Mouse (Mus musculus): ENCODE results near the gene Sel1l2. TPM values are rescaled to one million over a fixed set of nuclear protein-coding genes. Genes with fewer than 3 reads are reported as not detected.

The Sel1l2 gene
- polyA plus RNA-seq (2016; fragmentation: Nextera tagmentation; extraction: Ambion mirVana) = not detected in 2 replicates

DNA sequence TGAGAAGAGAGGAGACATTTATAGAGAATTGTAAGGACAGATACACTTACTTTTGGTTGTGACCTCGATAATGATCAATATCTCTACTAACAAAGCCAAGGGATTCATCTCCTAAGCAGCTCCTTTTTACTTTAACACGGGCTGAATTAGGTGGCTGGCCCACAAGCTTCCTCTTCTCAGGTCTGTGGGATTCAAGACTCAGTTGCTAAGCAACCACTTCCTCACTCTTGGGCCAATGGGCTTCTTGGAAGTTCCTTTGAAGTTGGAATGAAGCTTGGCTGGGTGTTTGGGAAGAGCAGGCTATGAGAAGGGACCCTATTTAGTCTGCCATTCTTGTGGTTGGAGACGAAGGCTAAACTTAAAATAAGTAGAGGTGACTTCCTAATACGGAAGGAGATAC, at the start of gene Sel1l2:
Gene Sel1l2, minus strand, starts transcription at position 182 of the 400 bp plus-strand sequence.
- WGBS = 36% methylated on average over 4 of the region's 4 CpGs
- no peak for DNase-seq (ENCODE audit: low spot score)
- no peaks in the 10 kb centered on the region for H3K27me3 ChIP-seq (replicated peaks; ENCODE audit: low read depth, poor library complexity, severe bottlenecking)

DNA sequence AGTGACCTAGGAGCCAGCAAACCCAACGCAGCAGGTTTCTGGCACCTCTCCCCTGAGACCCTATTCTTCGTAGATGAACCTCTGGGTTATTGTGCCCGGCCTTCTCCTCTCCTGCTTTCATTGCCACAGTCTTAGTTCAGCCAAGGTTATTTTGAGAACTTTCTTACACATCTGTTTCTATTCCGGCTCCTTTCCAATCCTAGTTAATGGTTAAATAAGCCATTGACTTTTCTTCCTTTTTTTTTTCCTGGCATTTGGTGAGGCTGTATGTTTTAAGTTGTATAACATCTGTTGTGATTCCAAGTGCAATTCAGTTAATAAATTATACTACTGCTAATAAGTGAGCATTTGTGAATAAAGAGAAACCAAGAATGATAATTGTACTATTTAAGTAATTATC, 49.6 kb upstream of the Sel1l2 start:
- no peaks in the 10 kb centered on the region for H3K4me1 ChIP-seq
- H3K36me3 ChIP-seq (replicated peaks) = no peaks in the 10 kb centered on the region
- no peaks in the 10 kb centered on the region for H3K9me3 ChIP-seq
- H3K27ac ChIP-seq (replicated peaks) = no peak overlapping the region
- H3K4me3 ChIP-seq = no peak overlapping the region
- H3K27me3 ChIP-seq (replicated peaks; ENCODE audit: low read depth, poor library complexity, severe bottlenecking) = no peaks in the 10 kb centered on the region
- DNase-seq (ENCODE audit: low spot score) = no peak
- 68% methylated on average over 4 of the region's 4 CpGs for WGBS

More for the DNA sequence above, at the start of gene Sel1l2:
- H3K27ac ChIP-seq (replicated peaks) = no peak within 1 kb of the TSS
- H3K9me3 ChIP-seq = no peaks in the 10 kb centered on the region
- no peaks in the 10 kb centered on the region for H3K36me3 ChIP-seq (replicated peaks)
- no peak within 1 kb of the TSS for H3K4me3 ChIP-seq
- H3K4me1 ChIP-seq = no peaks in the 10 kb centered on the region

DNA sequence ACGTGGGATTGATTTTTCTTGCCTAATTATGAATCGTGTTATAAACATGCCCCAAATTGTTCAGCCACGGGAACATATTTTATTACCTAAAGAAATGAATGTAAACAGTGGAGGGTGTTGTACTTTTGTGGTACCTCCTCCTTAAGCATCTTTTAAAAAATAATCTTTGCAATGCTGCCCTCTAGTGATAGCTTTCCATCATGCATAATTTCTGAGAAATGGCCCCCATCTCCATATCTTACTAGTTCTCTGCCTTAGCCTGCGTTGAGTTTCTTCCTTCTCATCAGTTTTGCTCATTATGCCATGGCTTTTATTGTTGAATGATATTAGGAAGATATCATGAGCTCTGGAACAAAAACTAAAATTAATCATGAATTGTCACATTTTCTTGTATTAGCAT, 37.8 kb upstream of the Sel1l2 start:
- H3K4me1 ChIP-seq = no peaks in the 10 kb centered on the region
- no peak overlapping the region for H3K4me3 ChIP-seq
- no peak overlapping the region for H3K27ac ChIP-seq (replicated peaks)
- 24% methylated on average over 4 of the region's 4 CpGs for WGBS
- H3K36me3 ChIP-seq (replicated peaks) = no peaks in the 10 kb centered on the region
- H3K9me3 ChIP-seq = no peaks in the 10 kb centered on the region
- no peaks in the 10 kb centered on the region for H3K27me3 ChIP-seq (replicated peaks; ENCODE audit: low read depth, poor library complexity, severe bottlenecking)
- DNase-seq (ENCODE audit: low spot score) = no peak

DNA sequence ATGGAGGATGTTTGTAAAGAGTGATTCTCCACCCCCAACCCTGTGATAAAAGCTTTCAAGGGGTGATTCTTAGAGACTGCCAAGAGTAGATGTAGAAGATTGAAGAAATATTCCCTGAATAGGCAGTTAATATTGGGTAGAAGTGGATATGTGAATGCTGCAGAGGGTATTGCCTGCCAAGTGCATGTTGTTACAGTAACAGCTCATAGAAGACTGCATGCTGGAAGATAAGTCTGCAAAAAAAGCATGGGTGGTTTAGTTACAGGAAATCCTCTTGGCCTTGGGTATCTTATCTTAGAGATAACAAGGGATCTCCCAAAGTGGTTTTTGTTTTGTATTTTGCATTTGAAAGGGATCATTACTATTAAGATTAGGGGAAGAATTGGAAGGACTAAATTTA, 36.3 kb upstream of the Sel1l2 start:
- Histone ChIP-seq H3K9me3 (no peaks in the 10 kb centered on the region), H3K27ac (replicated peaks) (no peak overlapping the region), H3K4me3 (no peak overlapping the region), H3K4me1 (no peaks in the 10 kb centered on the region), H3K27me3 (replicated peaks; ENCODE audit: low read depth, poor library complexity, severe bottlenecking) (no peaks in the 10 kb centered on the region), H3K36me3 (replicated peaks) (no peaks in the 10 kb centered on the region)
- DNase-seq (ENCODE audit: low spot score) = no peak

DNA sequence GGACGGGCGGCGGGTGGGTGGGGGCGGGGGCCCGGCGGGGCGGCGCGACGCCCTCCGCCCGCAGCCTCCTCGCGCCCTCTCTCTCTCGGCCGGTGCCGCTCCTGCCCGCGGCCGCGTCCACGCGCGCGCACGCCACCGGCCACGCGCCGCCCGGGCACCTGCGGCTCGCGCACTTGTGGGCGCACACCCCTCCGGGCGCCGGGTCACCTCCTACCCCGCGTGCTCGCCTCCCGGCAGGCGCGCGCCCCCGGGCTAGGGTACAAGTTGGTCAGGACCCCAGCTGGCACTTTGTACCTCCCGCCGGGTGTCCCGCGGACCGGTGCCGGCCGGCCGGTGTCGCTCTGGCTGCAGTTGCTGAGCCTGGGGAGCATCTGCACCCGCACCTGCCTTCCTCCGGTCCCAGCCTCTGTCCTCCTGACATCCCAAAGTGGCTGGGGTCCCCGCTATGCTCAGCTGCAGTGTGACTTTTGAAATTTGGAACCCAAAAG, 6.3 kb upstream of the Sel1l2 start:
- no peaks in the 10 kb centered on the region for H3K36me3 ChIP-seq (replicated peaks)
- peaks cover 16% of the 10 kb centered on the region for H3K27me3 ChIP-seq (replicated peaks; ENCODE audit: low read depth, poor library complexity, severe bottlenecking)
- 0% methylated on average over 53 of the region's 58 CpGs for WGBS
- H3K27ac ChIP-seq (replicated peaks) = peak overlapping the region; percentile 80
- DNase-seq (ENCODE audit: low spot score) = peak; percentile 67
- no peaks in the 10 kb centered on the region for H3K9me3 ChIP-seq
- peak overlapping the region; percentile 80 for H3K4me3 ChIP-seq
- peaks cover 3% of the 10 kb centered on the region; the same call in 1 of the 2 replicates for H3K4me1 ChIP-seq

DNA sequence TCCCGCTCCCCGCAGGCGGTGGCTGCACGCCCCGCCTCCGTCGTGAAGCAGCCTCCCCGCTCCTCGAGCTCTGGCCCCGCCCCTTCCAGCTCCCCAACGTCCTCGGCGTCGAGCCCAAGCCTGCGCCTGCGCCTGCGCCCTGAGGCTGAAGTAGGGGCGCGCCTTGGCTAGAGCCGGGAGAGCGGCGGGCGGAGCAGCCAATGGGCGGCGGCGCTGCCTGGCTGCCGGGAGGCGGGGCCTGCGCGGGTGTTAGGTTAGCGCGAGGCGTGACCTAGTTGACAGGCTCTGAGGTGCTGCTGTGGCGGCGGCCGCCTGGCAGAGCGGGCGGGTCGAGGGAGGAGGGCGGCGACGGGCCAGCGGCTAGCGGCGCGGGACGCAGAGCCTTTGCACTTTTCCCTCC, 5.7 kb upstream of the Sel1l2 start, which contains the start of gene Macrod2:
Gene Macrod2, plus strand, starts transcription at position 131 of the 400 bp plus-strand sequence.
- Histone ChIP-seq H3K4me1 (peaks cover 3% of the 10 kb centered on the region; the same call in 1 of the 2 replicates), H3K9me3 (no peaks in the 10 kb centered on the region), H3K4me3 (peak within 1 kb of the TSS; percentile 80), H3K36me3 (replicated peaks) (no peaks in the 10 kb centered on the region), H3K27me3 (replicated peaks; ENCODE audit: low read depth, poor library complexity, severe bottlenecking) (peaks cover 16% of the 10 kb centered on the region), H3K27ac (replicated peaks) (peak within 1 kb of the TSS; percentile 80)
- DNase-seq (ENCODE audit: low spot score) = peak; percentile 99
- WGBS = under 1% methylated on average over 47 of the region's 47 CpGs

DNA sequence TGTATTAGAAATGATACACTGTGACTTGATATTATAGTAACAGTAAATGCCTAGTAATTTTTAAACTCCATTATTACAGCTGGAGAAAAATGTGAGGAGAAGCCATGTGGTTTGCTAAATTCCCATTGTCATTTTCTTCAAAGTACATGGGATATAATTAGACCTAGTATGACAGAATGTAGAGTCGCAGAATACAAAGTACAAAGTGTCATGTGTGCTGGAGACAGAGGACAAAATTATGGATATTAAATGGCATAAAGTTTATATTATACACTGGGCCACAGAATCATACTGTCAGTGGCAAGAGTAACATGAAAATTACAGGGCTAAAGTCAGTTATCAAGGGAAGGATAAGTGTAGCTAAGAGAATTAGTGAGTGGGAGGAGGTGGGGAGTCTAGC, 24.7 kb downstream of the Sel1l2 start:
- H3K4me1 ChIP-seq = no peaks in the 10 kb centered on the region
- no peak overlapping the region for H3K4me3 ChIP-seq
- no peaks in the 10 kb centered on the region for H3K27me3 ChIP-seq (replicated peaks; ENCODE audit: low read depth, poor library complexity, severe bottlenecking)
- WGBS = 88% methylated on average over 1 of the region's 1 CpGs
- H3K9me3 ChIP-seq = no peaks in the 10 kb centered on the region
- H3K27ac ChIP-seq (replicated peaks) = no peak overlapping the region
- H3K36me3 ChIP-seq (replicated peaks) = no peaks in the 10 kb centered on the region
- no peak for DNase-seq (ENCODE audit: low spot score)

DNA sequence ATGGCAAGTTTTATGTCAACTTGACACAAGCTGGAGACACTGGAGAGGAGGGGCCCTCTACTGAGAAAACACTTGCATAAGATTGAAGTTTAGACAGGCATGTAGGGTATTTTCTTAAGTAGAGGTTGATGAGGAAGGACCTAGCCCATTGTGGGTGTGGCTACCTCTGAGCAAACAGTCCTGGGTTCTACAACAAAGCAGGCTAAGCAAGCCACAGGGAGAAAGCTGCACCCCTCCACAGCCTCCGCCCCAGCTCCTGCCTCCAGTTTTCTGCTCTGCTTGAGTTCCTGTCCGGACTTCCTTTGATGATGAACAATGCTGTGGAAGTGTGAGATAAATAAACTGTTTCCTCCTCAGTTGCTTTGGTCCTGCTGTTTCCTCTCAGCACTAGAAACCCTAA, 29.6 kb downstream of the Sel1l2 start:
- Histone ChIP-seq H3K4me1 (no peaks in the 10 kb centered on the region), H3K4me3 (no peak overlapping the region), H3K27ac (replicated peaks) (no peak overlapping the region), H3K36me3 (replicated peaks) (no peaks in the 10 kb centered on the region), H3K9me3 (no peaks in the 10 kb centered on the region), H3K27me3 (replicated peaks; ENCODE audit: low read depth, poor library complexity, severe bottlenecking) (no peaks in the 10 kb centered on the region)
- WGBS = 51% methylated on average over 2 of the region's 2 CpGs
- no peak for DNase-seq (ENCODE audit: low spot score)

DNA sequence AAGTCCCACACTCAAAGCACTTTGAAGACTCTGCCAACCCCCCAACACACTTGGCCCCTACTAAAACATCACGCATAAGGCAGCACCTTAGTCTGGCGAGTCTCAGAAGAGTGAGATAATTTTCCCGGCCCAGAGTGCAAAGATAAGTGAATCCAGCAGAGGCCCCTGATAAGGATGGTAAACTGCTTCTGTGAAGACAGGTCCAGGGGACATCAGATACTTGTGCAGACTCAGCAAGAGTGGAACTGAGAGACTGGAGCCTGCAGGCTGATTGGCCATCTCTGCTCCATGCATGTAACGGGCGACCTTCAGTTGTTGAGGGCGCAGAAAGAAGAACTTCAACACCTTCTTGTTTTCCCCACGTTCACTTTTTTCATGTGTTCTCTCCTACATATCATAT, 47.1 kb downstream of the Sel1l2 start:
- 88% methylated on average over 7 of the region's 7 CpGs for WGBS

DNA sequence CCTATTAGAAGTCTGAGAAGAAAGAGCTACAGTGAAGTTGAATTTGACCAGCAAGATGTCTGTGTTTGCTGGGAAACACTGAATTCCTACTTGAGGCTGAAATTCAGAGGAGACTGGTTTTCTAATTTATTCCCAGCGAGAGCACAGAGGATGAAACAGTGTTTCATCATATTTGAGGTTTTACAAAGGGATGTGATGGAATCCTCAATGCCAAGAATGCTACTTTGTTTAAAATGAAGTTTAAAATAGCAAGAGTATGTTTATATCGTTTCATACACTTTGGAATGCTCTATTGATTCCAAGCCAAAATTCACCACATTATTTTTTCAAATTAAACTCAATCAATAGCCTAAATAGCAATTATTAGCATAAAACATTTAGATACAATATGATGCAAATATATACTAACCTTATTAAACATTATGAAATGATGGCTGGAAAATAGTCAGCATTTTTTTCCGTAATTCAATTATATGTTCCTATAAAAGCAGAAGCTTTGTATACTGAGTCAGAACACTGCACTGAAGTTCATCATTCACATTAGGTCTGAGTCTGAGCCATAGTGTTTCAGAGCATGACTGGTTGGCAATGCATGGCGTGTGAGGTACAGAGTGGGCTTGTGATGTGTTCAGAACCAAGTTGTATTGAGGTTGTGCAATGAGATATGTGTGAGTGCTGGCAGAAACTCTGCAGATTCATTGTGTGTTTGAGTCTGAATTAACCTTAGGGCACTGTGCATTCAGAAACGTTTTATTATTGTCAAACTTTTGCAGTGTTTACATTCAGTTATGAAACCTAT, 58.8 kb downstream of the Sel1l2 start:
- Histone ChIP-seq H3K9me3 (no peaks in the 10 kb centered on the region), H3K36me3 (replicated peaks) (no peaks in the 10 kb centered on the region), H3K4me1 (no peaks in the 10 kb centered on the region), H3K4me3 (no peak overlapping the region), H3K27me3 (replicated peaks; ENCODE audit: low read depth, poor library complexity, severe bottlenecking) (no peaks in the 10 kb centered on the region), H3K27ac (replicated peaks) (no peak overlapping the region)
- no peak for DNase-seq (ENCODE audit: low spot score)
- WGBS = 82% methylated on average over 5 of the region's 5 CpGs

More for the DNA sequence above, 47.1 kb downstream of the Sel1l2 start:
- DNase-seq (ENCODE audit: low spot score) = no peak
- no peaks in the 10 kb centered on the region for H3K9me3 ChIP-seq
- H3K27ac ChIP-seq (replicated peaks) = no peak overlapping the region
- H3K4me3 ChIP-seq = no peak overlapping the region
- H3K27me3 ChIP-seq (replicated peaks; ENCODE audit: low read depth, poor library complexity, severe bottlenecking) = no peaks in the 10 kb centered on the region
- H3K4me1 ChIP-seq = no peaks in the 10 kb centered on the region
- H3K36me3 ChIP-seq (replicated peaks) = no peaks in the 10 kb centered on the region

DNA sequence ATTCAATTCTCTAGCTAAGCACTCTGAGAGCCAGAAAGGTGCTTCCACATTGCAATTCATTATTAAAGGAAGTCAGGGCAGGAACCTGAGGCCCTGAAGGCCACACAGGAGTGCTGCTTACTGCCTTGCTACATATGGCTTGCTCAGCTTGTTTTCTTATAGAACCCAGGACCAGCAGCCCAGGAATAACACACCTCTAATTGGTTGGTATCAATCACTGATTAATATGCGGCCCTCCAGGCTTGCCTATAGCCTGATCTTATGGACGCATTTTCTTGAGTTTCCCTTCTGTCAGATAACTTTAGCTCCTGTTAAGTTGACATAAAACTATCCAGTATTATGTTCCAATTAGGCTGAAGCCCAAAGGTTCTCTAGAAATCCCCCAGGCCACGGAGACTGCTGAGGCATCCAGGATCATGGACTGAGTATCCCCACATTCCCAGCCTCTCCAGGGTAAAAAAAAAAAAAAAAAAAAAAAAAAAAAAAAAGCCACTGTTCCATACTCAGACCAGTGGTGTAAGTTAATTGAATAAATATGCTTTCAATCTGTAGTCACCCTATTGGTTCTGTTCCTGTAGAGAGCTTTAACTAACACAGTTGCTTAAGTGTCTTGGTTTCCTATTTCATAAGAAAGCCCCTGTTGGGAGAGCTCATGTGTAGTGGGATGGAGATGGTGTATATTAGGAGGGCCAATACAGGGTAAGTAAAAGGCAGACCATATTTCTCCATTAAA, 86.4 kb downstream of the Sel1l2 start:
- WGBS = 53% methylated on average over 3 of the region's 3 CpGs
- DNase-seq (ENCODE audit: low spot score) = peak; percentile 20
- no peaks in the 10 kb centered on the region for H3K36me3 ChIP-seq (replicated peaks)
- H3K9me3 ChIP-seq = no peaks in the 10 kb centered on the region
- H3K4me3 ChIP-seq = no peak overlapping the region
- H3K27ac ChIP-seq (replicated peaks) = no peak overlapping the region
- peaks cover 5% of the 10 kb centered on the region for H3K4me1 ChIP-seq
- no peaks in the 10 kb centered on the region for H3K27me3 ChIP-seq (replicated peaks; ENCODE audit: low read depth, poor library complexity, severe bottlenecking)

DNA sequence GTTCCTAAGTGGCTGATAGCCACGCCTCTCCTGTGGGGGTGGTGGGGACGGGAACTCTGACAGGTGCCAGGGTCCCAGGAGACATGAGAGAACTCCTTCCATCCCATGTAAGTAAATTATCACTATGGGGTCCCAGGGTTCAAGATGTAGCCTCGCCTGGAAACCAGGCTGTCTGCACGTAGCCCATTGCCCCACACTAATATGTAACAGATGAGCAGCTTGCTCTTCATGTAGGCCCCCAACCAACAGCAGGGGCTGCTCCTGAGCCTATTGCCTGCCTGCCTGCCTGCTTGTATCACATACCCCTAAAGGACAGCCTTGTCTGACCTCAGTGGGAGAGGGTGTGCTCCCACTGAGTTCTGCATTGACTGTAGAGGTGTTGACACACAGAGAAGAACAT, 92.4 kb downstream of the Sel1l2 start:
- no peaks in the 10 kb centered on the region for H3K27me3 ChIP-seq (replicated peaks; ENCODE audit: low read depth, poor library complexity, severe bottlenecking)
- DNase-seq (ENCODE audit: low spot score) = peak; percentile 54
- H3K4me1 ChIP-seq = peaks cover 4% of the 10 kb centered on the region
- WGBS = 23% methylated on average over 4 of the region's 4 CpGs
- H3K4me3 ChIP-seq = no peak overlapping the region
- H3K36me3 ChIP-seq (replicated peaks) = no peaks in the 10 kb centered on the region
- no peaks in the 10 kb centered on the region for H3K9me3 ChIP-seq
- H3K27ac ChIP-seq (replicated peaks) = no peak overlapping the region

DNA sequence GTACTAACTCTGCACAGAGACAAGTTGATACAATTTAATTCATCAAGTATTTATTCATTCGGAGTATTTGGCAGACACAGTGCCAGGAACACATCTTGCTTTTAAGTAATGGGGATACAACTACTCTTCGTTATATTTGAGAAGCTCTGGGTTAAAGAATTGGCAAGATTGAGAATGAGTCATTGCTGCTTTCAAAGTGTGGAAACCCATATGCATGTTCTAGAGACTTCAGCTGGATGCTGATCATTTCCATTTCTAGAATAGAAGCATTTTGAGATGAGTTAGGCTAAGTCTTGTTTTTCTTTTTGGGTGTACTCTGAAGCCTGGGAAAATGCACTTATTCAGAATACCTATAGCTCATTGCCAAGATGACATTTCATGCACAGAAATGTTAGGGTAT, 95.7 kb downstream of the Sel1l2 start:
- no peak overlapping the region for H3K4me3 ChIP-seq
- H3K27me3 ChIP-seq (replicated peaks; ENCODE audit: low read depth, poor library complexity, severe bottlenecking) = no peaks in the 10 kb centered on the region
- no peak overlapping the region for H3K27ac ChIP-seq (replicated peaks)
- H3K9me3 ChIP-seq = no peaks in the 10 kb centered on the region
- no peaks in the 10 kb centered on the region for H3K36me3 ChIP-seq (replicated peaks)
- DNase-seq (ENCODE audit: low spot score) = no peak
- peaks cover 4% of the 10 kb centered on the region for H3K4me1 ChIP-seq
- WGBS = 92% methylated on average over 2 of the region's 2 CpGs

Data from embryonic facial prominence, embryonic 10.5 days (tissue).